Mouse (Mus musculus): ENCODE measurements around the gene Brsk1.

DNA sequence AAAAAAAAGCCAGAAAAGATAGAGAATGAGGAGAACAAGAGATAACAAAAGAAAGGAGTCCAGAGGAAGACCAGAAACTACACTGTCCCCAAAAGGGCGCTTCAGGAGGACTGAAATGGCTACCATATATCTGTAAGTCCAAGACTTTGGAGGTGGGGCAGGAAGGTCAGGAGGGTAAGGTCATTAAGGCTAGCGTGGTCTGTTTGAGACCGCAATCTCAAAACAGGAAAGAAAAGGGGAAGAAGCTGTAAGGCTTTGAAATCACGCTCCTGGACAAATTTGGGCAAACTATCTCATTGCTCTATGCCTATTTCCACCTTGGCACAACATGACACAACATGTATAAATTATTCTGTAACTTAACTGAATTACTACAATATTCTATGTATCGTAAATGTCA lies 7.1 kb upstream of the Brsk1 start:
- TF ChIP-seq CTCF (IDR thresholded peaks at IDR 0.05): no peak
- TF ChIP-seq EP300 (IDR thresholded peaks at IDR 0.05): no peak

Measured in lung, postnatal 0 days (tissue).